Mouse (Mus musculus) cerebellum, adult 2 months (tissue): ENCODE measurements around the gene Stx8.

ENCODE experiments used
- CTCF ChIP-seq: fragments of 200-500 bp; IDR thresholded peaks from 2 replicates; pipeline ENCODE4 v1.5.1; 2011; ENCODE audit warnings: low read depth, mild to moderate bottlenecking, control low read depth, low read length, moderate library complexity, borderline replicate concordance; ENCODE audit not compliant: insufficient read depth
- POLR2A ChIP-seq: fragments of 200-500 bp; IDR thresholded peaks from 2 replicates; pipeline ENCODE4 v1.6.1; 2011; ENCODE audit warnings: low read length, control low read depth, borderline replicate concordance; ENCODE audit not compliant: insufficient read depth

DNA sequence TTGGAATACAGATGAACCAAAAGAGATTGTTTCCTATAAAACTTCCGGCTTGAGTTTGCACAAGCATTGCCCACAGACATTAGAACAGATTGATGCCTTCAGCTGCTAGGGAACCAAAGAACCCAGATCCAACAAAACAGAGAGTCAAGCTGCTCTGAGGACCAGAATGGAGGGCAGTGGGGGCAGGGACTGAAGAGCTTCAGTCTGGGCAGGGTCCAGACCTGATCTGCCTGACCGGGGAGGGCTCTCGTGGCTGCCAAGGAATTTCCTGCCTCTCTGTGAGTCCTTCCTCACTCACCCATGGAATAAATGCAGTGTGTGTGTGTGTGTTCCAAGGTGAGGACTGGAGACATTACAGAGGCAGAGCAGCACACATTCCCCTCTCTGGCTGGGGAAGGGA is 17.8 kb upstream of the Stx8 start:
- TF ChIP-seq POLR2A (no peak), CTCF (no peak)
